Mouse (Mus musculus) bone marrow, adult 2 months (tissue): Measurements from ENCODE around the gene Git2.

ENCODE experiments used
- CTCF ChIP-seq: fragments of 200-500 bp; IDR thresholded peaks from 2 replicates; pipeline ENCODE4 v1.5.1; 2011; ENCODE audit warnings: low read length, control low read depth; ENCODE audit not compliant: control insufficient read depth, insufficient read depth
- POLR2A ChIP-seq: fragments of 200-500 bp; IDR thresholded peaks from 2 replicates; pipeline ENCODE4 v1.6.1; 2011; ENCODE audit warnings: low read depth, mild to moderate bottlenecking, control low read depth, low read length, borderline replicate concordance; ENCODE audit not compliant: control insufficient read depth

DNA sequence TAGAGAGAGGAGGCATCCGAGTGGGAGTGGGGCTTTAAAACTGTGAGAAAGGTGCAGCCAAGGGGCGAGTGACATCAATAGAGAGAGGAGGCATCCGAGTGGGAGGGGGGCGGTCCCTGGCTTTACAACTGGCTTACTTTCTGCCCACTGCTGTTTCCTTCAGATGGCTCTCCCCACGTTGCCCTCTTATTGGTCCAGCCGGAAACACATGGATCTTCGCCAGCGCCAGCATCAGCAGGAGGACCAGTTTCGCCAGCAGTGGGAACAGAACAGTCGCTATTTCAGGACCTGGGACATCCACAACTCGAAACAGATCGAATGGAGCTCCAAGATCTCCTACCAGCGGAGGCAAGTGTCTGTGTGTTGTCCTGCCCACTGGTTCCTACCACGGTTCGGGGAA lies 66.8 kb downstream of the Git2 start:
- no peak for TF ChIP-seq POLR2A
- TF ChIP-seq CTCF, result no peak
